ENCODE assay signal across 18 mouse cellular contexts in the genomic region with DNA sequence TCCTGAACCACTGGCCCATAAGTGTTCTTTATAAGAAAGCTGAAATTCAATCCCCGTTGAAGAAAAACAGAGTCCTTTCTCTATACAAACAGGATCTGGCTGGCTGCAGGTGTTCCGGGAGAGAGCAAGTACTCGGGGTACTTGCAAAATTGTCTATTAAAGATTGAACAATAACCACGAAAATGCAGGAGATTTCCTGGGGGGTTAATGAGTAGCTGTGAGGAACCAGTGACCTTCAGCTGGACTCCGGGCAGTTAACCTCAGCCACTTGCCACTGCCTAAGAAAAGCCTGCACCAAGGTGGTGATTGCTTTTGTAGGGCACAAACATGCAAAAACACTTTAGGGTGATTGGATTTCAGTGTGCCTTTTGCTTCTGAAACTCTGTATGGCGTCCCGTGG.
DNase-seq lines count a peak whose midpoint lies in the region; ATAC-seq and TF ChIP-seq lines count a peak whose summit lies in the region.
"Had no signal": no experiment of that assay in that cellular context is flagged by ENCODE, and none has a peak within 500 bp of the region (broad histone marks: within the 10 kb centered on the region; RNA-seq: fewer than 3 reads in every experiment).

No protein-coding gene starts in this region.

- no peak overlapping the region for H3K27ac ChIP-seq in embryonic facial prominence, embryonic 11.5 days (replicated peaks; ENCODE audit: low read depth, low read length)
- H3K27ac ChIP-seq in kidney, embryonic 15.5 days, result peak overlapping the region; percentile 89
- peak overlapping the region; percentile 42 for H3K27ac ChIP-seq in limb, embryonic 12.5 days
- H3K27ac ChIP-seq in midbrain, embryonic 16.5 days (ENCODE audit: low read length), result no peak overlapping the region
- H3K27ac ChIP-seq: gastrocnemius, adult 2 months; hindbrain, embryonic 13.5 days; left cerebral cortex, adult 2 months; limb, embryonic 15.5 days; neural tube, embryonic 12.5 days had no signal

- no peaks in the 10 kb centered on the region for H3K27me3 ChIP-seq in embryonic facial prominence, embryonic 11.5 days (ENCODE audit: control insufficient read depth, insufficient read depth, low read length)
- no peaks in the 10 kb centered on the region for H3K27me3 ChIP-seq in kidney, embryonic 15.5 days
- H3K27me3 ChIP-seq in limb, embryonic 12.5 days, result no peaks in the 10 kb centered on the region; the same call in 1 of the 2 replicates
- no peaks in the 10 kb centered on the region for H3K27me3 ChIP-seq in midbrain, embryonic 16.5 days (ENCODE audit: control insufficient read depth, insufficient read depth, low read depth, low read length)
- H3K27me3 ChIP-seq: hindbrain, embryonic 13.5 days; limb, embryonic 15.5 days; neural tube, embryonic 12.5 days had no signal

- H3K4me2 ChIP-seq in embryonic facial prominence, embryonic 11.5 days (ENCODE audit: low read depth, low read length), result no peak overlapping the region
- no peak overlapping the region; the same call in 1 of the 2 replicates for H3K4me2 ChIP-seq in kidney, embryonic 15.5 days
- 0 out of 2 replicates have a peak overlapping the region, but pooled peaks have one; percentile 7 for H3K4me2 ChIP-seq in limb, embryonic 12.5 days
- H3K4me2 ChIP-seq in midbrain, embryonic 16.5 days (ENCODE audit: low read length), result no peak overlapping the region
- H3K4me2 ChIP-seq: hindbrain, embryonic 13.5 days; limb, embryonic 15.5 days; neural tube, embryonic 12.5 days had no signal

- H3K9ac ChIP-seq in embryonic facial prominence, embryonic 11.5 days (replicated peaks; ENCODE audit: low read length), result no peak overlapping the region
- H3K9ac ChIP-seq in kidney, embryonic 15.5 days, result no peak overlapping the region
- no peak overlapping the region for H3K9ac ChIP-seq in limb, embryonic 12.5 days (replicated peaks)
- no peak overlapping the region for H3K9ac ChIP-seq in midbrain, embryonic 16.5 days (ENCODE audit: low read depth, low read length)
- H3K9ac ChIP-seq: hindbrain, embryonic 13.5 days; limb, embryonic 15.5 days; liver, postnatal 0 days; neural tube, embryonic 12.5 days had no signal

- TF ChIP-seq CTCF in brain, embryonic 14.5 days (IDR thresholded peaks at IDR 0.05; ENCODE audit: borderline replicate concordance, extremely low read depth, insufficient read depth, insufficient read length), result no peak

- WGBS in embryonic facial prominence, embryonic 11.5 days, result 46% methylated on average over 7 of the region's 7 CpGs
- 40% methylated on average over 7 of the region's 7 CpGs for WGBS in kidney, embryonic 15.5 days
- 41% methylated on average over 7 of the region's 7 CpGs for WGBS in limb, embryonic 12.5 days
- WGBS in midbrain, embryonic 16.5 days, result 59% methylated on average over 7 of the region's 7 CpGs

- no peak for TF ChIP-seq POLR2A in brain, embryonic 14.5 days (IDR thresholded peaks at IDR 0.05; ENCODE audit: borderline replicate concordance, extremely low read depth, insufficient read depth, insufficient read length, poor library complexity, severe bottlenecking)

- no peaks in the 10 kb centered on the region for H3K36me3 ChIP-seq in embryonic facial prominence, embryonic 11.5 days (replicated peaks; ENCODE audit: control insufficient read depth, insufficient read depth, low read depth, low read length)
- no peaks in the 10 kb centered on the region for H3K36me3 ChIP-seq in kidney, embryonic 15.5 days
- H3K36me3 ChIP-seq in limb, embryonic 12.5 days, result no peaks in the 10 kb centered on the region
- no peaks in the 10 kb centered on the region for H3K36me3 ChIP-seq in midbrain, embryonic 16.5 days (ENCODE audit: control insufficient read depth, insufficient read depth, low read length)
- H3K36me3 ChIP-seq: hindbrain, embryonic 13.5 days; limb, embryonic 15.5 days; neural tube, embryonic 12.5 days had no signal

- DNase-seq in brain, embryonic 14.5 days (ENCODE audit: low read depth), result peak; percentile 42
- DNase-seq in embryonic facial prominence, embryonic 11.5 days (ENCODE audit: low spot score), result peak; percentile 21
- DNase-seq in right cerebral cortex, postnatal 14 days, result no peak
- DNase-seq in thymus, adult 18-20 months, result no peak
- DNase-seq: adrenal gland, postnatal 36 days; cerebellum, adult 9-10 months; gastrocnemius, adult 2 months; heart, postnatal 14 days; liver, postnatal 0 days; right cerebral cortex, postnatal 4 days had no signal

- no peak overlapping the region for H3K4me3 ChIP-seq in embryonic facial prominence, embryonic 11.5 days (ENCODE audit: low read depth, low read length)
- no peak overlapping the region for H3K4me3 ChIP-seq in kidney, embryonic 15.5 days (replicated peaks)
- no peak overlapping the region for H3K4me3 ChIP-seq in limb, embryonic 12.5 days (replicated peaks)
- H3K4me3 ChIP-seq in midbrain, embryonic 16.5 days (ENCODE audit: low read depth, low read length), result no peak overlapping the region
- H3K4me3 ChIP-seq: erythroblast, embryonic 14.5 days; gastrocnemius, adult 2 months; hindbrain, embryonic 13.5 days; left cerebral cortex, adult 2 months; limb, embryonic 15.5 days; neural tube, embryonic 12.5 days had no signal

- no peak for ATAC-seq in embryonic facial prominence, embryonic 11.5 days (replicated peaks; ENCODE audit: insufficient number of reproducible peaks, low FRiP score, low TSS enrichment, low read depth)
- ATAC-seq in kidney, embryonic 15.5 days (replicated peaks; ENCODE audit: low FRiP score), result peak; percentile 82
- ATAC-seq in limb, embryonic 12.5 days (ENCODE audit: insufficient number of reproducible peaks, insufficient read depth, low FRiP score, low TSS enrichment, low read depth), result no peak
- ATAC-seq in midbrain, embryonic 16.5 days, result no peak
- ATAC-seq: liver, postnatal 0 days had no signal

- no peaks in the 10 kb centered on the region for H3K4me1 ChIP-seq in embryonic facial prominence, embryonic 11.5 days (ENCODE audit: control insufficient read depth, insufficient read depth, low read length)
- peaks cover 8% of the 10 kb centered on the region; the same call in 1 of the 2 replicates for H3K4me1 ChIP-seq in kidney, embryonic 15.5 days
- H3K4me1 ChIP-seq in limb, embryonic 12.5 days (replicated peaks), result peaks cover 9% of the 10 kb centered on the region
- no peaks in the 10 kb centered on the region for H3K4me1 ChIP-seq in midbrain, embryonic 16.5 days (ENCODE audit: control insufficient read depth, insufficient read depth, low read length)
- H3K4me1 ChIP-seq: hindbrain, embryonic 13.5 days; limb, embryonic 15.5 days; neural tube, embryonic 12.5 days had no signal

- H3K9me3 ChIP-seq in embryonic facial prominence, embryonic 11.5 days (replicated peaks; ENCODE audit: control insufficient read depth, low read length), result no peaks in the 10 kb centered on the region
- no peaks in the 10 kb centered on the region for H3K9me3 ChIP-seq in kidney, embryonic 15.5 days (replicated peaks)
- H3K9me3 ChIP-seq in limb, embryonic 12.5 days, result no peaks in the 10 kb centered on the region
- H3K9me3 ChIP-seq in midbrain, embryonic 16.5 days (replicated peaks; ENCODE audit: control insufficient read depth, low read length, poor library complexity, severe bottlenecking), result no peaks in the 10 kb centered on the region
- H3K9me3 ChIP-seq: hindbrain, embryonic 13.5 days; limb, embryonic 15.5 days; neural tube, embryonic 12.5 days had no signal

Comparison
In these comparisons a context has a peak if more than half of its experiments do, and no peak if none do; other contexts are left out.
1. DNase-seq: peak in brain, embryonic 14.5 days (single experiment) and embryonic facial prominence, embryonic 11.5 days (single experiment); none in right cerebral cortex, postnatal 14 days (single experiment) and thymus, adult 18-20 months (0 of 2).
2. H3K27ac ChIP-seq: peak in kidney, embryonic 15.5 days (single experiment) and limb, embryonic 12.5 days (single experiment); none in embryonic facial prominence, embryonic 11.5 days (single experiment) and midbrain, embryonic 16.5 days (single experiment).